Mouse (Mus musculus) cerebellum, adult 9-10 months (tissue): Measurements from ENCODE around the gene Rimbp3.

Experiments
- DNase-seq: peaks from one replicate; pipeline ENCODE4 v3.0.0; 2022

Gene Rimbp3

GRCm38 (mm10) chr16:17261341-17261740 is 52.9 kb downstream of the Rimbp3 start:
- DNase-seq, result no peak
